Mouse (Mus musculus) G1E (cell line): ENCODE measurements around the gene Ogfod1. TPM values are rescaled to one million over a fixed set of nuclear protein-coding genes. Genes with fewer than 3 reads are reported as not detected.

Experiments
- ATAC-seq: 2 replicates; pipeline ENCODE4 v1.8.0; 2016; ENCODE audit warnings: mild to moderate bottlenecking; ENCODE audit not compliant: insufficient number of reproducible peaks, poor library complexity, low FRiP score, severe bottlenecking; ENCODE audit errors: extremely low read depth
- DNase-seq: peaks from one replicate; pipeline ENCODE4 v3.0.0; 2012; ENCODE audit warnings: low spot score
- H3K27me3 ChIP-seq: 2 replicates; pipeline ENCODE4 v1.6.1; 2012; ENCODE audit warnings: mild to moderate bottlenecking, low read length, inconsistent platforms; ENCODE audit not compliant: insufficient read depth
- H3K36me3 ChIP-seq: replicated peaks from 2 replicates; pipeline ENCODE3; 2012; ENCODE audit warnings: mild to moderate bottlenecking, inconsistent platforms
- H3K4me1 ChIP-seq: 2 replicates; pipeline ENCODE4 v1.6.1; 2012; ENCODE audit warnings: low read depth, low read length, inconsistent platforms, mixed read lengths; ENCODE audit not compliant: insufficient read depth
- H3K4me3 ChIP-seq: 2 replicates; pipeline ENCODE4 v1.5.1; 2012; ENCODE audit warnings: low read depth, mild to moderate bottlenecking, inconsistent platforms, low read length, moderate library complexity, mixed read lengths
- H3K9me3 ChIP-seq: replicated peaks from 2 replicates; pipeline ENCODE4 v1.6.1; 2012; ENCODE audit warnings: inconsistent platforms
- CTCF ChIP-seq: IDR thresholded peaks from 2 replicates; pipeline ENCODE4 v1.5.1; 2012; ENCODE audit warnings: low read depth, low read length, inconsistent platforms, mixed read lengths
- GATA1 ChIP-seq: IDR thresholded peaks from 2 replicates; pipeline ENCODE4 v1.6.1; 2012; ENCODE audit warnings: borderline replicate concordance, low read length, inconsistent platforms, mixed read lengths
- GATA2 ChIP-seq: IDR thresholded peaks from 2 replicates; pipeline ENCODE4 v1.6.1; 2012; ENCODE audit warnings: low read depth, low read length, inconsistent platforms, borderline replicate concordance
- POLR2AphosphoS5 ChIP-seq: IDR thresholded peaks from 2 replicates; pipeline ENCODE4 v1.6.1; 2012; ENCODE audit warnings: low read depth, low read length, inconsistent platforms; ENCODE audit not compliant: insufficient replicate concordance
- TAL1 ChIP-seq: conservative IDR thresholded peaks from 2 replicates; pipeline ENCODE4 v1.6.1; 2012; ENCODE audit warnings: low read depth, low read length, inconsistent platforms, mixed read lengths
- polyA plus RNA-seq: library from polyadenylated mRNA; stranded (reverse); fragments of >175 nt; gene quantifications from 2 replicates; pipeline ENCODE4 v1.2.3, GENCODE M21; 2012
- total RNA-seq, 2 experiments: library from RNA; stranded (forward) in 1 of 2; stranded (reverse) in 1 of 2; fragments of 200-1000 nt in 1 of 2; fragments of >200 nt in 1 of 2; fragmentation: Nextera tagmentation in 1 of 2; gene quantifications; 2 replicates each; pipeline ENCODE4 v1.2.3; 2014 to 2017

The Ogfod1 gene
- total and polyA plus RNA-seq, 3 experiments, result 9.5 to 23.9 (median 9.8) TPM

GRCm38 (mm10) chr8:94066121-94066863, 29.3 kb downstream of the Ogfod1 start:
- H3K9me3 ChIP-seq, result no peaks in the 10 kb centered on the region
- DNase-seq (no peak), ATAC-seq (no peak)
- H3K27me3 ChIP-seq, result no peaks in the 10 kb centered on the region
- TF ChIP-seq GATA1 (no peak), CTCF (no peak), POLR2AphosphoS5 (no peak), TAL1 (no peak), GATA2 (no peak)
- no peak overlapping the region for H3K4me3 ChIP-seq
- H3K4me1 ChIP-seq, result no peaks in the 10 kb centered on the region
- peaks cover 67% of the 10 kb centered on the region for H3K36me3 ChIP-seq

- Histone ChIP-seq H3K27me3 (no peaks in the 10 kb centered on the region), H3K4me1 (no peaks in the 10 kb centered on the region), H3K36me3 (peaks cover 42% of the 10 kb centered on the region), H3K4me3 (no peak overlapping the region), H3K9me3 (no peaks in the 10 kb centered on the region)
- ATAC-seq (no peak), DNase-seq (no peak)
- no peak for TF ChIP-seq GATA2
- TF ChIP-seq TAL1, result no peak
- no peak for TF ChIP-seq GATA1
- no peak for TF ChIP-seq CTCF
- no peak for TF ChIP-seq POLR2AphosphoS5
Measured at GRCm38 (mm10) chr8:94068793-94069192, 31.8 kb downstream of the Ogfod1 start.

- ATAC-seq, result no peak
- DNase-seq, result no peak
Measured at GRCm38 (mm10) chr8:94076461-94077192, 39.6 kb downstream of the Ogfod1 start.

GRCm38 (mm10) chr8:94087964-94088363, 51.0 kb downstream of the Ogfod1 start:
- H3K9me3 ChIP-seq, result no peaks in the 10 kb centered on the region
- H3K4me3 ChIP-seq, result no peak overlapping the region
- H3K36me3 ChIP-seq, result peaks cover 10% of the 10 kb centered on the region
- no peak for DNase-seq
- no peak for ATAC-seq
- H3K4me1 ChIP-seq, result no peaks in the 10 kb centered on the region
- no peaks in the 10 kb centered on the region for H3K27me3 ChIP-seq
- no peak for TF ChIP-seq POLR2AphosphoS5
- no peak for TF ChIP-seq TAL1
- TF ChIP-seq CTCF, result no peak
- TF ChIP-seq GATA1, result no peak
- TF ChIP-seq GATA2, result no peak

More at GRCm38 (mm10) chr8:94076461-94077192, 39.6 kb downstream of the Ogfod1 start:
- no peak for TF ChIP-seq GATA1
- no peak for TF ChIP-seq CTCF
- TF ChIP-seq GATA2, result no peak
- TF ChIP-seq POLR2AphosphoS5, result no peak
- no peak for TF ChIP-seq TAL1
- Histone ChIP-seq H3K9me3 (no peaks in the 10 kb centered on the region), H3K4me1 (no peaks in the 10 kb centered on the region), H3K36me3 (peaks cover 5% of the 10 kb centered on the region), H3K27me3 (no peaks in the 10 kb centered on the region), H3K4me3 (no peak overlapping the region)

GRCm38 (mm10) chr8:94089715-94090114, 52.7 kb downstream of the Ogfod1 start:
- no peaks in the 10 kb centered on the region for H3K4me1 ChIP-seq
- H3K4me3 ChIP-seq, result no peak overlapping the region
- no peak for TF ChIP-seq CTCF
- no peak for TF ChIP-seq GATA2
- no peak for TF ChIP-seq POLR2AphosphoS5
- no peak for TF ChIP-seq TAL1
- no peak for TF ChIP-seq GATA1
- H3K27me3 ChIP-seq, result no peaks in the 10 kb centered on the region
- H3K9me3 ChIP-seq, result no peaks in the 10 kb centered on the region
- no peak for DNase-seq
- no peak for ATAC-seq
- H3K36me3 ChIP-seq, result peaks cover 10% of the 10 kb centered on the region

- no peak for TF ChIP-seq POLR2AphosphoS5
- TF ChIP-seq CTCF, result no peak
- TF ChIP-seq GATA2, result no peak
- TF ChIP-seq GATA1, result no peak
- TF ChIP-seq TAL1, result no peak
- H3K9me3 ChIP-seq, result no peaks in the 10 kb centered on the region
- no peaks in the 10 kb centered on the region for H3K27me3 ChIP-seq
- H3K4me3 ChIP-seq, result no peak overlapping the region
- ATAC-seq, result no peak
- H3K4me1 ChIP-seq, result peaks cover 16% of the 10 kb centered on the region
- DNase-seq, result no peak
- peaks cover 9% of the 10 kb centered on the region for H3K36me3 ChIP-seq
Measured at GRCm38 (mm10) chr8:94092848-94093247, 55.9 kb downstream of the Ogfod1 start.
